Mouse (Mus musculus): ENCODE data around the gene Lrrc28.

Gene Lrrc28

DNA sequence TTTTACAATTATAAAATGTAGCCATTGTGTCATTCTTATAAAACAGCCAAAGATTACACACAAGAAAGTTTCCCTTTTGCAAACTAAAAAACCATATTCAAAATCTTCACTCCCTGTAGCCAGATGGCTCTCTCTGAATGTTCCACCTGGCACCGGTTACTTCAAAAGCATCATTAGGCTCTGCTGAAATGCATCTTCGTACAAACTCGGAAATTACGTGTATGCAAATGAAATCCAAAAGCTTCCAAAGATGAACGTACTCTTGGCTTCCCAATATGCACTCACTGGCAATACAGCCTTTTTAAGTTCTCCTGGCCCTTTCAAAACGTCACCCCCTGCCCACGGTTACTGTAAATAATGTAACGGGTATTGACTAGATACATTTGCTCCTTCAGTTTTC, 777 bp downstream of the Lrrc28 start:
- no peak for DNase-seq

DNA sequence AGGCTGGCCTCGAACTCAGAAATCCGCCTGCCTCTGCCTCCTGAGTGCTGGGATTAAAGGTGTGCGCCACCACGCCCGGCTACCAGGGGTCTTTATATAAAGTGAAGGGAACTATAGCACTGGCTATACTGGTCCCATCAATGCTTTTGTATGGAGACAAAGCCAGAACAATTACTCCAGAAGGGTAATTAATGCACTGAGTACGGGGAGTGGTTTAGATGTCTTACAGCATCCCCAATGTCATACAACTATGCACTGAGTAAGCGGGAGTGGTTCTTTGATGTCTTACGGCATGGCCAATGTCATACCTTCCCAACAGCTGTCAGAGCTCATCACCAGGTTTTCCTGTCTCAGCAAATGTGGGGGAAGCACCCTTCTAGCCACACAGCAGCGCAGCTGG, 2.1 kb downstream of the Lrrc28 start:
- DNase-seq: no peak

DNA sequence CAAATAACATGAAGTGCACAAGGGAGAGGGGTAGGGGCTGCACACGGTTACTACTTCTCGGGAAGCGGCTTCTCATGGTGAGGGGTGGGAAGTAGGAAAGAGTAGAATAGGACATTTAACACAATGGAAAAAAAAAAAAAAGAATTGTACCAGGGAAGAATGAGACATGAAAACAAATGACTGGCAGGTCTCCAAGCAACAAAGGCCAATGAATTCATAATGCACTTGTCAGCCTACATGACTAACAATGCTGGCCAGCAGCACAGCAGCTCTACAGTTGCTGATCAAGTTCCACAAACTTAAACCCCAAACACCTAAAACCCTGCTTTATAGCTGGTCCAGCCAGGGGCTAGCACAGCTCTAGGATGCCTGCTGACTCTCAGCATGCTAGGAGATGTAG, 6.1 kb downstream of the Lrrc28 start:
- DNase-seq: peak in 1 of 2 experiments; percentile 21

DNA sequence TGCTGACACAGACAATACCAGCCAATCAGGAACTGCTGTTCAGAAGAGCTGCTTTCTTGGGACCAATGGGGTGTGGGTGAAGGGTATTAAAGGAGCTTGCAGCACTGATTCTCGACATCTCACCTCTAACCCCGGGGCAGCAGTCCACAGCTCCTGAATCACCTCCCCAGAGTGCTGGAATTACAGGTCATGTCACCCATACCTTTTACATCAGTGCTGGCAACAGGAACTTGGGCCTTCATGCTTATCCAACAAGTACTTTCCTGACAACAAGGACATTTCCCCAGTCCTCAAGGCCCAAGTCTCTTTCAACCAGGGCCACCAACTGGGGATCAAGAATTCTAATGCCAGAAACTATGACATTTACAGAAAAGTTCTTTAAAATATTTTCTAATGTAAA, 8.9 kb downstream of the Lrrc28 start:
- DNase-seq: no peak

DNA sequence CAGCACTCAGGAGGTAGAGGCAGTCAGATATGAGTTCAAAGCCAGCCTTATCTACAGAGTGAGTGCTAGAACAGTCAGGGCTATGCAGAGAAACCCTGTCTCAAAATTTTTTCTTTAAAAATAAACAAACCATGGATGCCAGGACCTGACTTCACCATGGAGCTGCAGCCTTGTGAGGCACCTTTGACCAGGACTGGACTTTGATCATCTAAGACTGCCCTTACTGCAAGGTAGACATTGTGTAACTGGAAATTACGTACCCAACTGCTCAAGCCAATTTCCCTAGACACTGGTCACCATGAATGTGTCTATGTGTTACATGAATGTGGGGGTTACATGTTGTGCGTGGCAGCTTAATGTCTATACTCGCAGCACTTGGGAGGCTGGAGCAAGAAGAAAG, 10.9 kb downstream of the Lrrc28 start:
- DNase-seq: peak; percentile 53 to 79

DNA sequence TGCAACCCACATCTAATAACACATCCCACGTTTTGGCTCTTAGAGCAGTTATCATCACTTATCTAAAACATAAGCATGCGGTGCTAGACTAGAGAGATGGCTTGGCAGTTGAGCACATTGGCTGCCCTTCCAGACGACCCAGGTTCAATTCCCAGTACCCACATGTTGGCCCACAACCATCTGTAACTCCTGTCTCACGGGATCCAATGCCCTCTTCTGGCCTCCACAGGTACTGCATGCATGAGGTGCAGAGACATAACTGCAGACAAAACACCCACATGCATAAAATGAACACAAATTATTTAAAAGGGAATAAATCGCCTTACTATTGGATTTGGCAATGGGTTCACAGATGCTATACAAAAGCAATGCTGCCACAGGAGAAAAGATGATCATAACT, 12.7 kb downstream of the Lrrc28 start:
- peak in 1 of 2 experiments; percentile 42 for DNase-seq

DNA sequence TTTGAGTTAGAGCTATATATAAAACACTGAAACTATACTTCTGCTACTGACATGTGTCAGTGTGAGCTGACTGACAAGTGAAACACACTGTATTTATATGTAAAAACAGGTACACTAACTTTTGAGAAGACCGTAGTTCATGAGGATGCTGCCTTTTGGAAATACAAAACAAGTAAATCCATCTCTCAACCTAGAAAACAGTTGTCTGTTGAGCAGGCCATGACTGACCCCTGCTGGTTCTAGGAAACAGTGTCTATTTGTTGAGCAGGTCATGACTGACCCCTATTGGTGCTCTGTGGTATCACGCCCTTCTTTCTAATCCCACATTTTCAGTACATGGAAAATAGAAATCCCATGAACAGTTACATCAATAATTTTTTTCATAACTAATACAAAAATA, 14.3 kb downstream of the Lrrc28 start:
- peak; percentile 80 to 86 for DNase-seq

DNA sequence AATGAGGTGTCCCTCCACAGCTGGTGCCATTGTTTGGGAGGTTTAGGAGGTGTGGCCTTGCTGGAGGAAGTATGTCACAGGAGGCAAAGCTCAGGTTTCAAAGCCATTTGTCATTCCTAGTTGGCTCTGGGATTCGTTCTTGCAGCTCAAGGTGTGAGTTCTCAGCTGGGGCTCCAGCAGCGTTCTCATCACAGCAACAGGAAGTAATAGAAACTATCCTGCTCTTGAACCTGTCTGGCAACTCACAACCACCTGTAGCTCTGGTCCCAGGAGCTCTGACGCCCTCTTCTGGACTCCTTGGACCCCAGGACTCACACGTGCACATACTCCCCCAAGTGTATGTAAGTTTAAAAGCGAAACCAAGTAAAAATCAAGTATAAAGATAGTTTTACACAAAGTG, 15.4 kb downstream of the Lrrc28 start:
- DNase-seq: no peak

DNA sequence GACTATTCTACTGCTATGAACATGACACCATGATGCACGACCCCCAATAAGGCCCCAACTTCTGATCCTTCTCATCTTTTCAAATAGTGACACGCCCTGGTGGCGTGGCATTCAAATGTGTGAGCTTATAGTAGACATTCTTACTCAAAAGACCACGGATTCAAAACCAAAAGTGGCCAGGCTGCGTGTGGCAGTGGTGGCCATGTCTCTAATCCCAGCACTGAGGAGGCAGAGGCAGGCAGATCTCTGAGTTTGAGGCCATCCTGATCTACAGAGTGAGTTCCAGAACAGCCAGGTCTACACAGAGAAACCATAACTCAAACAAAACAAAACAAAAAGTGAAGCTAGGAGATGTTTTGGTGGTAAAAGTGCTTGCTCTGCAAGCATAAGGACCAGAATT, 18.4 kb downstream of the Lrrc28 start:
- no peak for DNase-seq

DNA sequence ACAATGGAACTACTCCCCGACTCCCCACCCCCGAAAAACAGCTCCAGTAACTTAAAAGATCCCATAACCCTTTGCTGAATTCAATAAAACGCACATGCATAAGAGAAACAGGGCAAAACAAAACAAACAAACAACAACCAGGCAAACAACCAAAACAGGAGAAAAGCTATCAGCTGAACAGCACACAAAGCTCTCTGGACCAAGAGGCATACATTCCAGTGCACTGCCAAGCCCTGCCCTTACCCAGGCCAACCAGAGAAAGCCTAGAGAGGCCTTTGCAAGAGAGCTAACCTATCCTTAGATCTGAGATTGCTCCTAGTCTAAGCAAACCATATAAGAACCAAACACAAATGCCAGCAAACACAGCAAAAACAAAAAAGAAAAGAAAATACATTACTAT, 22.9 kb downstream of the Lrrc28 start:
- DNase-seq: no peak

DNA sequence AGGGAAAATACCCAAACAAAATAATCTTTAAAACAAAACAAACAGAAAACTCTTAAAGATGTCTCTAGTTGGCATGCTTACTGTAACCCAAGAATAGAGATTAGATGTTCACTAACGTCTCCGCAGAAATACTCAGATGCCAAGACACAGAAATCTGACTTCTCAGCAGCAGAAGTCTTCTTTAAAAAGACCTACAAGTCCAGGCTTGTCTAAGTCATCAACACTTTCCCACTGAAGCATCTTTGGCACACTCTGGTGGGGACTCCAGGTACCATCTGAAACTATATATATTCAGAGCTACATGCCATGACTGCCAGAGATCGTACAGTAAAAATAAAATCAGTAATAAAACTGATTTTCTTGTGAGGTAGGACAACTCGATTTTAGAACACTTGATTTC, 25.2 kb downstream of the Lrrc28 start:
- peak in 1 of 2 experiments; percentile 31 for DNase-seq

DNA sequence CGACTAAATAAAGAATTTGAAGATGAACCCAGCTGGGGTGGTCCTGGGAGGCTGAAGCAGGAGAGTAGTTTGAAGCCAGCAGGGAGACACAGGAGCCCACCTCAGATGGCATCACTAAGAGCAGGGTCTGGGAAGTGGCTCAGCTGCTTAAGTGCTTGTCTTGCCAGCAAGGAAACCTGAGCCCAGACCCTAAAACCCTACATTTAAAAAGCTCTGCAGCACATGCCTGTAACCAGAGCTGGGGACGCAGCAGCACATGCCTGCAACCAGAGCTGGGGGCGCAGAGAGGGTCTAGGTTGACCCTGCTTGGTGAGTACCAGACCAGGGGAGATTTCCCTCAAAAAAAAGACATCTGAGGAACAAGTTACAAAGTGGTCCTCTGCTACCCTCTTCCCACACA, 26.8 kb downstream of the Lrrc28 start:
- DNase-seq: no peak

DNA sequence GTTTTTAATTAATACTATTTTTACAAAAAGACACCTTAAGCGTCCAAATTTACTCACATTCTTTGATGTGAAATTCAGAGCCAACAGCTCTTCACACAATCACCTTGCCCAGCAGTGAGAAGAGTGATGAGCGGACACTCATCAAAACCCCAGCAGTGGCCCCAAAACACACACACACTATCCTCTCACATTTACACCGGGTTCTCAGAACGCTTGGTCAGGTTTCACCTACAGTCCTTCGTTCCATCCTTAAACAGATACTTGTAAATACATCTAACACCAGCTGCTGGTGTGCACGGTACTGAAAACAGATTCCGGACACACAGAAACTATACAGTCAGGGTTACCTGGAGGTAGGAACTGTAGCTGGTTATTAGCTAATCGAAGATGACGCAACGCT, 27.4 kb downstream of the Lrrc28 start:
- no peak for DNase-seq

DNA sequence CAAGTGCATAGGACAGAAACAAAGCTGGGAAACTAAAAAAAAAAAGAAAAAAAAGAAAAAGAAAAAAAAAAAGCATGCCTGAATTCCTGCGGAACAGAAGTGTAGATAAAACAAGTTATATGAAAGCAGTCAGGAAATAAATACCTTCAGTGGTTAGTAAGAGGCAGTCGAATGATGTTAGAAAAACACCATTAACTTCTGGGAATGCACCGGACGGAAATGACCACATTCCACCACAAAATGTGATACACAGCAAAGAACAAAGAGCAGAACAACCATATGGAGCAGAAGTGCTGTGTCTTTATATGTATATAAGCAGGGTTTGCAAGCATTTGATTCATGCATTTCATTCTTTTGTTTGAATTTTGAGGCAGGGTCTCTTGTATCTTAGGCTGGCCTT, 28.2 kb downstream of the Lrrc28 start:
- DNase-seq: no peak

DNA sequence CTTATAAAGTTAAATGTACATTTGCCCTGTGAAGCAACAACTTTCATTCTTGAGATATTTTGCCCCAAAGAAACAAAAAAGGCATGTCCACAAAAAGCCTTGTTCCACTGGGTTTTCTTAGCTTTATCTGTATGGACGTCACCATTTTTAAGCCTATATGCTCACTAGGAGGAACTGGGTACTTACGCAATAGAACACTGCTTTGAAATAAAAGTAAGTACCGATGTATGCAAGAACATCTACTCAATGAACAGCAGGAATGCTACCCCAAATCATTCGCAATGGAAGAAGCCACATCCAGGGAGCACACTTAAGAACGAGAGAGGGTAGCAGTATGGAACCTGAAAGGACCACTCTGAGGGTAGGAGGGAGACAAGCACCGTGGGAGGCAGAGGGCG, 30.6 kb downstream of the Lrrc28 start:
- no peak for DNase-seq

DNA sequence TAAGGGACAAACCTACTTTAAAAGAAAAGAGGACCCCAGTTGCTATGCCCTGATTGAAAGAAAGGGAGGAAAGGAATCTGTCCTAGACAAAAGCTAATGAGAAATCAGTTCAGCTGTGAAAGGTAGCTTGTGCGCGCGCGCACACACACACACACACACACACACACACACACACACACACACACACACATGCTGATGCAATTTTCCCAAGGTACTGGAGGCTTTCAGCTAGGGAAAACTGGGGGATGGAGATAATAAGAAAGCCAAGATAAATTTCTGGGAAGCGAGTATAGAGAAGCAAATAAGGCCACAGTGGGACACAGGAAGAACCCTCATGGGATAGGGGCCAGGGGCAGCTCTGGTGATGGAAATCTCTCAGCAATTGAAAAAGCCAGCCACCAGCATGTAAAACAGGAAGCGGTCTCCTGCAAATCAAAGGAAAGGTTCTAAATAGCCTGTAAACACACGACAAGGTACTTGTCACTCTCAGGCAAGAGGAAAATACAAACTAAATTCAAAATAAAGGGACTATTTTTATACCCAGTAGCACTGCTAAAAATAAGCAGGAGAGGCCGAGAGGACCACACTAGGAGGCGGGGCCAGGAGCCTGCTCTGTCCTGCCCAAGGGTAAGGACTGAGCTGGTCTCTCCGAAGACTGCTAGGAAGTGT, 31.1 kb downstream of the Lrrc28 start:
- DNase-seq: peak; percentile 35 to 55

DNA sequence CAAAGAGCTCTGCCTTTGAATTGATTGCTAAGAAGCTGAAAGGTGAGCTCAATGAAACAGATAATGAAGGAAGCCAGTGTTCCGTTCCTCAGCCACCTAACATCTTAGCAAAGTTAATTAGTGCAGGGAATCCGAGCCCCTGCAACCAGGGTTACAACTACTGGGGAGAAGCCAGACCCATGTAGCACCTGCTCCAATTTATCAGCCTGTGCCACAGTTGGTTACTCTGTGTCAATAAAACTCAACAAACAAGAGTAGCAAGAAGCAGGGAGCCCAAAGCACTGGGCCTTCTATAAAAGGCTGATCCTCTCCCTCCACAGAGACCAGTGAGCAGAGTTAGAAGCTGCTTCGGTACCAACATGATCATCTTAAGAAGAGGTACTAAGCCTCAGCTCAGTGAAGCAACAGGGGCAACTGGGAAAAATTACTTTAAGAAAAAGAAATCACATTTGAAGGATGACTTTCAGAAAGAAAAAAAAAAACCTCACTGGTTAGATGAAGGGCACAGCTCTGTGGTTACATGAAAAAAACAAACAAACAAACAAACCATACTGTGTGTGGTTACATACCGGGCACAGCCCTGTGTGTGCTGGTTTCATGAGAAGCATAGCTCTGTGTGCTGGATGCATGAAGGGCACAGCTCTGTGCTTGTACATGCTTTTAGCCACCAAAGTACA, 36.6 kb downstream of the Lrrc28 start:
- no peak for DNase-seq

DNA sequence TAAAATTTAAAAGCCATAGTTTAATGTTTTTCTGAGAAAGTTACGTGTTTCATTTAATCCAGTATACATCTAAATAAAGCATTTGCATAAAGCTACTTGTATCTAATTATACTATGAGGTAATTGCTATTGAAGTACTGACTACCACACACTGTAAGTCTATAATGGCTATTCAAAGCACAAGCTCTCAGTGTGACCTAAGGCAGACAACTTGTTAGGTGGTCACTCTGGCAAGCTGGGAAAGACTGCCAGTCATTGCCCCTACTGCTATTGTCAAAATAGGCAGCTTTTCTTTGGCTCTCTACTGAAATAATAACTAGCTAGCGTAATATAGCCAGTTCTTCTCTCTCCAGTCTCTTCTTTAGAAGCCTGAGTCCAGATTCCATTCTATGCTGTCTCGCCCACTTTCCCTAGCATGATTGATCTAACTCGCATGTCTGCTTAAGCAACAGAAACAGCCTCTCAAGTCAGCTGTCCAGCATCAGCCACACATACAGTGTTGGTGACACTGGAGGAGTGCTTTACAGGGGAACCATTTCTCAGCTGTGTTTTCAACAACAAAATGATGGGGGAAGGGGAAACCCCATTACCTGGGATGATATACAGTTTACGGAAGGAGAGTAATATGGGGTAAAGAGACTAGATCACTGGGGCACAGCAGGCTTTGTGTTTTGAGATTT, 37.3 kb downstream of the Lrrc28 start:
- DNase-seq: no peak

DNA sequence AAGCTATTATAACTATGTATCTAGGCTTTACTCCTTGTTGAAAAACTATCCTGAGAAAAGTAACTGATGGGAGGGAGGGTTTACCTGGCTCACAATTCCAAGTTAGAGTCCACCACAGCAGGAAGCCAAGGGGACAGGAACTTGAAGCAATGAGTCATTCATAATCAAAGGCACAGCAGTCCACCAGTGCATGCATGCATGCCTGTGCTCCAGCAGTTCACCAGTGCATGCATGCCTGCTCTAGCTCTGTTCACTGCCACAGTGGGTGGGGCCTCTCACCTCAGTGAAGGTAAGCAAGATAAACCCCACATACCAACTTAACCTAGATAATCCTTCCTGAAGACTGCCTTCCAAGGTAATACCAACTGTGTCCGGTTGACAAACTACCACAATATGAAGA, 38.8 kb downstream of the Lrrc28 start:
- no peak for DNase-seq

DNA sequence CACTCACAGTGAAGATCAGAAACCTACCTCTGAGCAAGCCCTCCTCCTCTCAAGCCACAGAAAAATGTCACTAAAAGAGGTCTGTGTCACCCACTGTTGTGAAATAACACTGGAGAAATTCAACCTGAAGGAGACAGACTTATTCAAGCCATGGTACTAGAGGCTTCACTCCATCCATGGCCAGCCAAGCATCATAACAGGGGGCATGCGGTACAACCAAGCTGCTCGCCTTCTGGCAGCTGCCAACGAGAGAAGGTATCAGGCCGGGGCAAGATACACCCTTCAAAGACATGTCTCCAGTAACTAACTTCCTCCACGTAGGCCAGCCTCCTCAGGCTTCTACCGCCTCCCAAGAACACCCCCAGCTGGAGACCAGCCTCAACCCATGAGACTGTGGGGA, 40.0 kb downstream of the Lrrc28 start:
- DNase-seq: peak in 1 of 2 experiments; percentile 40

DNA sequence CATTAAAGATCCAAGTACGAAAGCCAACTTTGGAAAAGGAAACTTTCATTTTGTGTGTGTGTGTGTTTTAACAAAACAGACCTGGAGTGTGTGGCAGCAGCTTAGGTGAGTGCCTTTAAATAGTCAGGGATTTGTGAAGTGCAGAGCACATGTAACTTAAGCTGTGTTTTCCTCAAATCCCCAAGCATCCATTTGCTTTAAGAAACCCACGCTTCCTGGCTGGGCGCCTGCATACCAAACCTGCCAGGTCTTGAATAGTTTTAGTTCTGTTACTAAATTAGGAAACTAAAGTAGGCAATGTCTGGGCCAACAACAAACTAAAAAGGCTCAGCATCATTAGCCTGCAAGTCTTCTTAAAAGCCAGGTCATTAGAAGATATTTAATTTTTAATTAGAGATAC, 47.0 kb downstream of the Lrrc28 start:
- peak; percentile 69 to 73 for DNase-seq

DNA sequence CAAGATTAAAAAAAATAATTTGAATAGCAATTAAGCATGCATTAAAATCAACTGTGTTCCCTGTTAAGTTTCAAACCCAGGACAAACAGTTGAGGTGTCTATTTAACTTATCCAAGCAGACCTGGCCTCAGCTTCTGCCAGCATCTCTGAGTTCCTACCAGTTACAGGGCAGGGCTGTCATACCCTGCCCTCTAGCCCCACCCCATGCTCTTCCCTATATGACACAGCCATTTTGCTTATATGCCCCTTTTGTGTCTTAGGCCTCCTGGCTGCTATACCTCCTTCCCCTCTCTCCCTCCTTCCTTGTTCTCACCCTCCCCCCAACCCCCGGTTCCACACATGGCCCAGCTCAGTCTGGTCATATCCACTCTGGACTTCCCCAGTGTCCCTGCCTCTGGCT, 48.1 kb downstream of the Lrrc28 start:
- DNase-seq: no peak

DNA sequence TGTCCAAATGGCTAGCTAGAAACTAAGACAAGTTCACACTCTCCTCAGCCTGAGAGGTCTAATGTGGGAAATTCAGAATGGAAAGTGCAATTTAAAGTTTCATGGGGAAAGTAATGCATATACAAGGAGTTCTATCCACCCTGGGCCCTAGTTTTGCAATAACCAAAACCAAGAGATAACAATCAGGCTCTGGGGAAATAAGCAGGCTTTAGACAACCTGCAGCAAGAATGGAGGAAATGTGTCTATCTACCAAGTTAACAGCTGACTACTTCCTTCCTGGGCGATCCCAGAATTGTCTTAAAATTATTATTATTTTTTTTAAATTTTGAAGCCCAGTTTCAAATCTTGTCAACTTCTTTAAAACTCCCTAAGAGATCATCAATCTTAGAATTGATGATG, 48.7 kb downstream of the Lrrc28 start:
- DNase-seq: no peak

DNA sequence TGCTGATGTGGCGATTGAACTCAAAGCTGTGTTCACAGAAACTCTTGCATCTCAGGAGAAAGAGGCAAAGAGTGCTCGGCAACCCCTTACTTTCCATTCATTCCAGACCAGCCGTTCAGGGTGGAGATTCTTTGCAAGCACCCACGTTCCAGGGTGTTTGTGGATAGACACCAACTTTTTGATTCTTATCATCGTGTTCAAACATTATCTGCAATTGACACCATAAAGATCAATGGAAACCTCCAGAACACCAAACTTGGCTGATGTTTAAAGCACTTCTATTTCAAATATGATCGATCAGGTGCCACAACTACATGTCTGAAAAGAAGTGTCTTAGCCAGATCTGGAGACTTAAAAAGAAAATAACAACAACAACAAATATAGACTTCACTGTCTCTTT, 51.2 kb downstream of the Lrrc28 start:
- DNase-seq: no peak
